Mouse (Mus musculus) hindbrain, embryonic 11.5 days (tissue): ENCODE results near the gene Srsf1. TPM values are rescaled to one million over a fixed set of nuclear protein-coding genes. Genes with fewer than 3 reads are reported as not detected.

Experiments
- ATAC-seq: fragments of 200-750 bp; cut with Nextera tagmentation; 2 replicates; pipeline ENCODE4 v1.8.0; 2017; ENCODE audit warnings: mild to moderate bottlenecking, moderate TSS enrichment, moderate library complexity; ENCODE audit not compliant: low FRiP score
- DNase-seq: peaks from one replicate; pipeline ENCODE4 v3.0.0-alpha.2; 2015; ENCODE audit warnings: low spot score
- H3K27ac ChIP-seq: fragments of 300-500 bp; sonication (generic); 2 replicates; pipeline ENCODE4 v1.5.1; 2014; ENCODE audit warnings: mild to moderate bottlenecking, low read depth, low read length
- H3K27me3 ChIP-seq: fragments of 300-500 bp; sonication (generic); 2 replicates; pipeline ENCODE4 v1.6.1; 2014; ENCODE audit warnings: mild to moderate bottlenecking, low read length, moderate library complexity, mixed read lengths; ENCODE audit not compliant: control insufficient read depth, insufficient read depth
- H3K36me3 ChIP-seq: fragments of 300-500 bp; sonication (generic); 2 replicates; pipeline ENCODE4 v1.6.1; 2014; ENCODE audit warnings: mild to moderate bottlenecking, low read length, moderate library complexity, mixed read lengths; ENCODE audit not compliant: control insufficient read depth, insufficient read depth
- H3K4me1 ChIP-seq: fragments of 300-500 bp; sonication (generic); replicated peaks from 2 replicates; pipeline ENCODE4 v1.6.1; 2014; ENCODE audit warnings: low read length, mixed read lengths; ENCODE audit not compliant: control insufficient read depth, insufficient read depth
- H3K4me2 ChIP-seq: fragments of 300-500 bp; sonication (generic); replicated peaks from 2 replicates; pipeline ENCODE4 v1.6.1; 2014; ENCODE audit warnings: mild to moderate bottlenecking, low read depth, low read length
- H3K4me3 ChIP-seq: fragments of 300-500 bp; sonication (generic); 2 replicates; pipeline ENCODE4 v1.5.1; 2014; ENCODE audit warnings: low read depth, low read length
- H3K9ac ChIP-seq: fragments of 300-500 bp; sonication (generic); 2 replicates; pipeline ENCODE4 v1.6.1; 2014; ENCODE audit warnings: low read depth, low read length
- H3K9me3 ChIP-seq: fragments of 300-500 bp; sonication (generic); 2 replicates; pipeline ENCODE4 v1.6.1; 2016; ENCODE audit warnings: low read length; ENCODE audit not compliant: control insufficient read depth
- WGBS: fragments of 180-500 bp; shearing (Covaris S2); extraction: QIAGEN DNeasy Blood & Tissue Kit; methylation state at CpG from one replicate; pipeline ENCODE4 v1.1.7; 2014; 5-methylcytosine and 5-hydroxymethylcytosine counted together
- polyA plus RNA-seq: library from polyadenylated mRNA; unstranded; fragments of >200 nt; fragmentation: Nextera tagmentation; extraction: Ambion mirVana; gene quantifications from 2 replicates; pipeline ENCODE4 v1.2.1, GENCODE M21; 2014

Gene Srsf1
- polyA plus RNA-seq, 1 experiment from 2014 or later: 493 TPM

DNA sequence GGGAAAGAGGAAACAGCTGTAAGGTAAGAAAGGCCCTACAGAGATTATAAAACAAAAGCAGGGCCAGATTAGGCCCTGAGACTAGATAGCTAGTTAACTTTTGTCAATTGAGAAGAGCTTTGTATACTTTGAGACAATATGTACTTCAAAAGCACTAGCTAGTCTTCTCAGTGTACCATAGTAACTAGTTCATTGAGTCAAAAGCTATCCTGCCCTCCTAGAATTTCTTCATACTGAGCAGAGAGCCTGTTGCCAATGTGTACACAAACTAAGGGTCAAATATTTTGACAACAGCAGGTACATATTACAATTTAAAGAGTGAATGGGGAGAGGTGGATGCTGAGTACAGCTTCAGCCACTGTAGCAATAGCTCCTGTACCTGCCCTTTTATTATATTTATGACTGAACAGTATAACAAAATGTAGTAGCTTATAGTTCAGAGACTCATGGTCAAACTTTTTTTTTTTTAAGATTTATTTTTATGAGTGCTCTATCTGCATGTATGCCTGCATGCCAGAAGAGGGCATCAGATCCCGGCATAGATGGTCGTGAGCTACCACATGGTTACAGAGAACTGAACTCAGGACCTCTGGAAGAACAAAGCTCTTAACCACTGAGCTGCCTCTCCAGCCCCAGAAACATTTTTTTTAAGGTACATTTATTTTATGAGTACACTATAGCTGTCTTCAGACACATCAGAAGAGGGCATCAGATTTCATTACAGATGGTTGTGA is 14.9 kb downstream of the Srsf1 start:
- Histone ChIP-seq H3K27ac (no peak overlapping the region), H3K9me3 (no peaks in the 10 kb centered on the region), H3K4me1 (no peaks in the 10 kb centered on the region), H3K36me3 (no peaks in the 10 kb centered on the region), H3K27me3 (no peaks in the 10 kb centered on the region), H3K4me3 (no peak overlapping the region), H3K4me2 (no peak overlapping the region), H3K9ac (no peak overlapping the region)
- WGBS: 82% methylated on average over 2 of the region's 2 CpGs
- no peak for DNase-seq
- ATAC-seq: no peak

DNA sequence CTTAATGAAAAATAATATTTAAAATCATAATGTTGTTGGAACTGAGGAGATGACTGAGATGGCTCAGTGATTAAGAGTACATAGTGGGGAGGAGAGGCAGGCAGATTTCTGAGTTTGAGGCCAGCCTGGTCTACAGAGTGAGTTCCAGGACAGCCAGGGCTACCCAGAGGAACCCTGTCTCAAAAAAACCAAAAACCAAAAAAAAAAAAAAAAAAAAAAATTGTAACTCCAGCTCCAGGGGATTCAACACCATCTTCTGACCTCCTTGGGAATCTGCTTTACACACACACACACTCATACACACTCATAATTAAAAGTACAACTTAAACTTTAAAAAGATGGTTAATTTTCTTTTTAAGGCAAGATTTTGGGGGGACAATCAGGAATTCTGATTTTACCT is 18.6 kb downstream of the Srsf1 start:
- Histone ChIP-seq H3K4me1 (0 out of 2 replicates have a peak, but pooled peaks cover 3% of the 10 kb centered on the region), H3K4me3 (no peak overlapping the region), H3K9ac (no peak overlapping the region), H3K36me3 (no peaks in the 10 kb centered on the region), H3K27me3 (no peaks in the 10 kb centered on the region), H3K4me2 (no peak overlapping the region), H3K27ac (no peak overlapping the region), H3K9me3 (no peaks in the 10 kb centered on the region)
- ATAC-seq (no peak), DNase-seq (no peak)

DNA sequence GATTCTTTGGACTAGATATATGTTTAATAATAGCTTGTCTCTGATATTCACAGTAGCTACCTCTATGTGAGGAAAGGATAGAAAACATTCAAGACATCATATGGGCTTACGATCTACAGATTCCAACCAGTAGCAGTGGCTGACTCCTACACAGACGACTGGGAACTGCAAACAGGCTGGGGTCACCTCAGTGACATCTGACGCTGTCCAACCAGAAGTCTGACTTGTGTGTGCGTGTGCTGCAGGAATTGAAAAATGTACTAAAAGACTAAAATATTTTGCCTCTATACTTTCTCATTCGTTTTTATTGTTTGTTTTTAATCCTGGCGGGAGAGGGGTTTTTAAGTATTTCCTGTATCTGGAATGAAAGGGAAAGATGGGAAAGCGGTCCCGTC is 20.0 kb downstream of the Srsf1 start:
- 4% methylated on average over 8 of the region's 8 CpGs for WGBS
- Histone ChIP-seq H3K4me2 (peak overlapping the region; percentile 66), H3K9me3 (no peaks in the 10 kb centered on the region), H3K4me3 (peak overlapping the region; percentile 97), H3K27me3 (no peaks in the 10 kb centered on the region), H3K36me3 (no peaks in the 10 kb centered on the region), H3K9ac (peak overlapping the region; percentile 100), H3K27ac (peak overlapping the region; percentile 99), H3K4me1 (0 out of 2 replicates have a peak, but pooled peaks cover 6% of the 10 kb centered on the region)
- DNase-seq (no peak), ATAC-seq (no peak)

DNA sequence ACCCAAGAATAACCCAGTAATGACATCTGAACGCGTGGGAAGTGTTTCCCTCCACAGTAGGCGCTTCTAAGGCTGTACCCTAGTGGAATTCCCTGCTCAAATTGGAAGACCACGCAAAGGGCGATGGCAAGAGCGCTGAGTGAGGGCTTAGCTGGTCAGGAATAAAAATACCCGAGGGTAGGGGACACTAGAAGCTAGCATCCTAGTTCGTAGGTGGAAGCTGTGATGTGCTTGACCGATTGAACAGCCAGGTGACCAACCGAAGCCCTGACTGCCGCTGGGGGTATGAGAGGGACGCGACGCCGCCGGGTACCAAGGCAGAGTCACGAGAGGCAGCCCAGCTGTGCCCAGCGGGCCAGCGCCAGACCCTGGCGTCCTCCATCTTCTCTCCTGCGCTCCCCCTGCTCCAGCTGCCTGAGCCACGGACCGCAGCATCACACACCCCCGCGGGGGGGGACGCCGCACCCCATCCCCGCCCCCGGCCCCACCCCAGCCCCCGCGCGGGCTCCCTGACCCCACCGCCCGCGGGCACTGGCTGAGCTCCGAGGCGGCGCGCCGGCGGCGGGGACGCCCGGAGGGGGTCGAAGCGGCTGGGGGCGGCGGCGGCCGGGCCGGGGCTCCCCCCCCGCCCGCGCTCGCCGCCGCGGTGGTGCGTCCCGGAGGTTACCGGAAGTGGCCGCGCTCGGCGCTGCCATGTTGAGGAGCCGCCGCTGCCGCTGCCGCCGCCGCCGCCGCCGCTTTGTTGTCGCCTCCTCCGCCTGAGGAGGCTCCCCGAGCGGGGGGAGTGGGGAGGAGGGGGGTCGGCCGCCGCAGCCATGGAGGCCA is 20.6 kb downstream of the Srsf1 start, which contains the start of gene Vezf1:
Gene Vezf1 (plus strand): TSS at position 694 of the 825 bp plus-strand sequence.
- Histone ChIP-seq H3K27me3 (no peaks in the 10 kb centered on the region), H3K9me3 (no peaks in the 10 kb centered on the region), H3K4me3 (peak within 1 kb of the TSS; percentile 97), H3K9ac (peak within 1 kb of the TSS; percentile 100), H3K4me1 (0 out of 2 replicates have a peak, but pooled peaks cover 6% of the 10 kb centered on the region), H3K36me3 (no peaks in the 10 kb centered on the region), H3K27ac (peak within 1 kb of the TSS; percentile 99), H3K4me2 (peak within 1 kb of the TSS; percentile 66)
- ATAC-seq (peak; percentile 85), DNase-seq (peak; percentile 86)
- 0% methylated on average over 17 of the region's 81 CpGs for WGBS

DNA sequence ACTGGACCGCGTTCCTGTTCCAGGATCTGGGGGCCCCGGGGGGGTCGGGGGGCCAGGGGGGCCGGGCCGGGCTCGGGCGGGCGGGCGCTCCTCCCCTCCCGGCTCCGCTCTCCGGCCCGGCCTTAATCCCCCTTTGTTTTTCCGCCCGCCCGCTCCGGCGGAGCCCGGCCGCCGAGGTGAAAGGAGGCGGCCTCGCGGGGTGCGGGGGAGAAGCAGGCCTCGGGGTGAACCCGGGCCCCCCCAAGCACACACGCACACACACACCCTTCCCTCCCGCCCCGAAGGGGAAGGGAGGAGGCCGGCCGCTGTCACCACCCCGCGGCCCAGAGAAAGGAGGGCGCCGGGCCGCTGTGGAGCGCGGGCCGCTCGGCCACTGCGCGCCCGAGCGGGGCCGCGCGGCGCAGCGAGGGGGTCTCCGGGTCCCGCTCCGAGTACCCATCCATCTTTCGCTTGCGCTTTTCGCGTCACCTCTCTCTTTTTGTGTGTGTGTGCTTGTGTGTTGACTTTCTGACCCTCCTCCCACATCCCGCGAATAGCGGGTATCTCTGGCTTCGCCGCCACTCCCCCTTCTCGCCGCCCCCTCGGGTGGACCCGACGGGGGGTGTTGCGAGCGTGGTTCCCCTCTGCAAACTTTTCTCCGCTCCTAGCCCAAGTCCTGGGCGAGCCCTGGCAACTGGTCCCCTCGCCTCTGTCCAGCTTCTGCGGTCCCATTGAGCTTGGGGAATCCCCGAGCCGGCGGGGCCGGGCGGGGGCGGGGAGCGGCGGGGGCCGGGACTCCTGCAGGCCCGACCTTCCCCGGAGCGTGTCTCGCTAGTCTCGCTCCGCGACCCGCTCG is 21.5 kb downstream of the Srsf1 start:
- peak; percentile 68 for DNase-seq
- Histone ChIP-seq H3K9ac (peak overlapping the region; percentile 100), H3K27me3 (no peaks in the 10 kb centered on the region), H3K4me1 (0 out of 2 replicates have a peak, but pooled peaks cover 8% of the 10 kb centered on the region), H3K4me3 (peak overlapping the region; percentile 97), H3K27ac (peak overlapping the region; percentile 99), H3K9me3 (no peaks in the 10 kb centered on the region), H3K36me3 (no peaks in the 10 kb centered on the region), H3K4me2 (peak overlapping the region; percentile 53)
- 1% methylated on average over 50 of the region's 92 CpGs for WGBS
- ATAC-seq: peak; percentile 74

DNA sequence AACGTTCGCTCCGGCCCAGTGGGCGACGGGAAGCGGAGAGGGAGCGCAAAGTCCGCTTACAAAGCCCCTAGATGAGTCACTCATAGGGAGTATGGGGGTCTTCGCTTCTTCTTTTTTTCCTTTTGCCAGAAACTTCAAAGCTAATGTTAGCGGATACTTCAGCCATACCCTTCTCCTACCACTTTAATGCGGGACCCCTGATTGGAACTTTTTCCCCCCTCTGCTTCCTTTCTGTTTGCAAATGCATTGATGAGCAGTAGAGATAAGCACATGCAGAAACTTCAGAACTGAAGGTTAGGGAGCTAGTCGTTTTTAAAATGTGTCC is 22.0 kb downstream of the Srsf1 start:
- ATAC-seq: no peak
- under 1% methylated on average over 12 of the region's 12 CpGs for WGBS
- no peak for DNase-seq

DNA sequence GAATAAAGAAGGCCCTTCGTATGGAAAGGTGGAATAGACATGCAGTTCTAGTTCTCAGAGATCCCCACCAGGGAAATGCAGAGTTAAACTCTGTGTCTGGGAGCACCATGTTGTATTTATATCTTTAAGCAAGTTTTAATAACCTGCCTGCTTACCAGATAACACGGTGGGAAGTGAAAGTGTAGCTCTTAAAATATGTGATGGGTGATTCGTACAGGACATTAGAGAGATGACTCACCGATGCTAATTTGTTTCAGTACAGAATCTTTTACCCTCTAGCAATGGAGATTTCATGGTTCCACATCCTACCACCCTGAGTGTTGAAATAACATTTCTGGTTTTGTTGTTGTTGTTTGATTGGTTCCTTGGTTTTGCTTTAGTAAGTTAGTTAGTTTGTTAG is 23.2 kb downstream of the Srsf1 start:
- Histone ChIP-seq H3K4me1 (0 out of 2 replicates have a peak, but pooled peaks cover 8% of the 10 kb centered on the region), H3K9ac (peak overlapping the region; percentile 40), H3K9me3 (no peaks in the 10 kb centered on the region), H3K4me2 (peak overlapping the region; percentile 53), H3K36me3 (no peaks in the 10 kb centered on the region), H3K27me3 (no peaks in the 10 kb centered on the region), H3K27ac (0 out of 2 replicates have a peak overlapping the region, but pooled peaks have one; percentile 1), H3K4me3 (peak overlapping the region; percentile 97)
- ATAC-seq: no peak
- 34% methylated on average over 4 of the region's 4 CpGs for WGBS
- no peak for DNase-seq

More for the DNA sequence above, 22.0 kb downstream of the Srsf1 start:
- no peaks in the 10 kb centered on the region for H3K27me3 ChIP-seq
- H3K4me1 ChIP-seq: 0 out of 2 replicates have a peak, but pooled peaks cover 8% of the 10 kb centered on the region
- H3K4me3 ChIP-seq: peak overlapping the region; percentile 97
- H3K36me3 ChIP-seq: no peaks in the 10 kb centered on the region
- H3K9ac ChIP-seq: peak overlapping the region; percentile 100
- H3K27ac ChIP-seq: peak overlapping the region; percentile 99
- H3K9me3 ChIP-seq: no peaks in the 10 kb centered on the region
- peak overlapping the region; percentile 53 for H3K4me2 ChIP-seq

DNA sequence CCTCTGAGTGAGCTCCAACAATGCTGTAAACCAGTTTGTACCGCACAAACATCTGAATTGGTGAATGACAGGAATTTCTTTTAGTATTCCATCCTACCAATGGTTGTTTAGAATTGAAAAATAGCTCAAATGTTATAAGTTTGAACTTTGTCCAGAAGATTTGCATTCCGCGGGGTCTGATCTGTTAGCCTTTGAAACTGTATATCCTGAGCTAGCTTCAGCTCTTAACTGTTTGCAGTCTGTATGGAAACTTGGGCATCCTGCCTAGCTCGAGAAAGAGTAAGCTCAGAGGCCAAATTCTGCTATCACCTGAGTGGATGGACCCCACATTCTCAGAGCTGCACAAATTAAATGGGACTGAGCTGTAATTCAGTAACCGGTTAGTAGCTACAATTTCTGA is 23.9 kb downstream of the Srsf1 start:
- H3K27me3 ChIP-seq: no peaks in the 10 kb centered on the region
- no peaks in the 10 kb centered on the region for H3K36me3 ChIP-seq
- peak overlapping the region; percentile 53 for H3K4me2 ChIP-seq
- no peak for ATAC-seq
- 54% methylated on average over 5 of the region's 5 CpGs for WGBS
- peak overlapping the region; percentile 40; the same call in 1 of the 2 replicates for H3K9ac ChIP-seq
- H3K9me3 ChIP-seq: no peaks in the 10 kb centered on the region
- H3K27ac ChIP-seq: no peak overlapping the region
- DNase-seq: no peak
- 0 out of 2 replicates have a peak, but pooled peaks cover 8% of the 10 kb centered on the region for H3K4me1 ChIP-seq
- peak overlapping the region; percentile 97; the same call in 1 of the 2 replicates for H3K4me3 ChIP-seq
